Mouse (Mus musculus) G1E (cell line): ENCODE data around the gene N4bp1.

Experiments used
- CTCF ChIP-seq: IDR thresholded peaks from 2 replicates; pipeline ENCODE4 v1.5.1; 2012; ENCODE audit warnings: low read depth, low read length, inconsistent platforms, mixed read lengths
- GATA1 ChIP-seq: IDR thresholded peaks from 2 replicates; pipeline ENCODE4 v1.6.1; 2012; ENCODE audit warnings: borderline replicate concordance, low read length, inconsistent platforms, mixed read lengths
- GATA2 ChIP-seq: IDR thresholded peaks from 2 replicates; pipeline ENCODE4 v1.6.1; 2012; ENCODE audit warnings: low read depth, low read length, inconsistent platforms, borderline replicate concordance
- POLR2AphosphoS5 ChIP-seq: IDR thresholded peaks from 2 replicates; pipeline ENCODE4 v1.6.1; 2012; ENCODE audit warnings: low read depth, low read length, inconsistent platforms; ENCODE audit not compliant: insufficient replicate concordance
- TAL1 ChIP-seq: conservative IDR thresholded peaks from 2 replicates; pipeline ENCODE4 v1.6.1; 2012; ENCODE audit warnings: low read depth, low read length, inconsistent platforms, mixed read lengths

DNA sequence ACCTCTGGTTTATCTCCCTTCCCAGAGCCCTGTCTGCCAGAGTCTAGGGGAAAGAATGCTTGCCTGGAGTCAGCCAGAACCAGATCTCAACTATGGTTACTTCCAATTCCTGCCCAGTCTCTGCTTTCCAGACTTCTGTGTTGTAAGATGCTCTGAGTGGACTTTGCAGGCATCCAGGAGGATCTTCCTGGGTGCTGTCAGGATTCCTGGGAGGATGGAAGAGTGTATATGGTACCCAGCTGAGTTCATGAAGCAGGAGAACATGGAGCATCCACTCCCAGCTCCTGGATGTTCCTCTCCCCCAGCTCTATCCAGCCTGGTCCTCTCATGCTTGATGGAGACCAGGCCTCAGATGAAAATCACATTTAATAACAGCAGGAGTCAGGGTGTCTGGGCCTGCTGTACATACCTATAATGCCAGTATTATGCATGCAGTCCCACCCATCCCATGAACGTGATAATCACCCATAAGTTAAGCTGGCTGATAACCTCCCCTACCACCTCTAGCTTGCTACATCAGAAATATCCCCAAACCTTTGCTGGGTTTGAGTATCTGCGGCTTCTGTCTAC is 64.8 kb downstream of the N4bp1 start:
- TF ChIP-seq CTCF (no peak), GATA1 (no peak), TAL1 (no peak), GATA2 (no peak), POLR2AphosphoS5 (no peak)
